Mouse (Mus musculus) midbrain, embryonic 16.5 days (tissue): Measurements from ENCODE around the gene Gm43951. TPM values are rescaled to one million over a fixed set of nuclear protein-coding genes. Genes with fewer than 3 reads are reported as not detected.

Experiments
- ATAC-seq: fragments of 200-750 bp; cut with Nextera tagmentation; 2 replicates; pipeline ENCODE4 v1.8.0; 2017; ENCODE audit warnings: moderate TSS enrichment
- H3K27ac ChIP-seq: fragments of 300-500 bp; sonication (generic); 2 replicates; pipeline ENCODE4 v1.5.1; 2014; ENCODE audit warnings: mild to moderate bottlenecking, low read length, mixed read lengths
- H3K27me3 ChIP-seq: fragments of 300-500 bp; sonication (generic); 2 replicates; pipeline ENCODE4 v1.6.1; 2014; ENCODE audit warnings: low read depth, low read length, mixed read lengths; ENCODE audit not compliant: control insufficient read depth, insufficient read depth
- H3K36me3 ChIP-seq: fragments of 300-500 bp; sonication (generic); 2 replicates; pipeline ENCODE4 v1.6.1; 2014; ENCODE audit warnings: mild to moderate bottlenecking, low read length, moderate library complexity, mixed read lengths; ENCODE audit not compliant: control insufficient read depth, insufficient read depth
- H3K4me1 ChIP-seq: fragments of 300-500 bp; sonication (generic); 2 replicates; pipeline ENCODE4 v1.6.1; 2014; ENCODE audit warnings: mild to moderate bottlenecking, low read length, mixed read lengths; ENCODE audit not compliant: control insufficient read depth, insufficient read depth
- H3K4me2 ChIP-seq: fragments of 300-500 bp; sonication (generic); 2 replicates; pipeline ENCODE4 v1.6.1; 2014; ENCODE audit warnings: mild to moderate bottlenecking, low read length, mixed read lengths
- H3K4me3 ChIP-seq: fragments of 300-500 bp; sonication (generic); 2 replicates; pipeline ENCODE4 v1.5.1; 2014; ENCODE audit warnings: low read depth, mild to moderate bottlenecking, low read length, moderate library complexity, mixed read lengths
- H3K9ac ChIP-seq: fragments of 300-500 bp; sonication (generic); 2 replicates; pipeline ENCODE4 v1.6.1; 2014; ENCODE audit warnings: low read depth, low read length, mixed read lengths
- H3K9me3 ChIP-seq: fragments of 300-500 bp; sonication (generic); replicated peaks from 2 replicates; pipeline ENCODE4 v1.6.1; 2014; ENCODE audit warnings: mild to moderate bottlenecking, low read length, mixed read lengths; ENCODE audit not compliant: control insufficient read depth, poor library complexity, severe bottlenecking
- WGBS: fragments of 180-500 bp; shearing (Covaris S2); extraction: QIAGEN DNeasy Blood & Tissue Kit; methylation state at CpG from one replicate; pipeline ENCODE4 v1.1.7; 2014; 5-methylcytosine and 5-hydroxymethylcytosine counted together
- polyA plus RNA-seq: library from polyadenylated mRNA; unstranded; fragments of >200 nt; fragmentation: Nextera tagmentation; extraction: Ambion mirVana; gene quantifications from 2 replicates; pipeline ENCODE4 v1.2.1, GENCODE M21; 2015

Gene Gm43951
- polyA plus RNA-seq, 1 experiment from 2014 or later, result 1.7 TPM

GRCm38 (mm10) chr11:72155981-72156428, 50.6 kb downstream of the Gm43951 start:
- 0 out of 2 replicates have a peak overlapping the region, but pooled peaks have one; percentile 2 for H3K27ac ChIP-seq
- H3K36me3 ChIP-seq, result peaks cover 23% of the 10 kb centered on the region
- ATAC-seq, result no peak
- no peak overlapping the region for H3K4me3 ChIP-seq
- H3K4me2 ChIP-seq, result no peak overlapping the region
- WGBS, result 71% methylated on average over 4 of the region's 4 CpGs
- H3K27me3 ChIP-seq, result no peaks in the 10 kb centered on the region
- H3K9me3 ChIP-seq, result no peaks in the 10 kb centered on the region
- no peak overlapping the region for H3K9ac ChIP-seq
- H3K4me1 ChIP-seq, result peaks cover 13% of the 10 kb centered on the region

DNA sequence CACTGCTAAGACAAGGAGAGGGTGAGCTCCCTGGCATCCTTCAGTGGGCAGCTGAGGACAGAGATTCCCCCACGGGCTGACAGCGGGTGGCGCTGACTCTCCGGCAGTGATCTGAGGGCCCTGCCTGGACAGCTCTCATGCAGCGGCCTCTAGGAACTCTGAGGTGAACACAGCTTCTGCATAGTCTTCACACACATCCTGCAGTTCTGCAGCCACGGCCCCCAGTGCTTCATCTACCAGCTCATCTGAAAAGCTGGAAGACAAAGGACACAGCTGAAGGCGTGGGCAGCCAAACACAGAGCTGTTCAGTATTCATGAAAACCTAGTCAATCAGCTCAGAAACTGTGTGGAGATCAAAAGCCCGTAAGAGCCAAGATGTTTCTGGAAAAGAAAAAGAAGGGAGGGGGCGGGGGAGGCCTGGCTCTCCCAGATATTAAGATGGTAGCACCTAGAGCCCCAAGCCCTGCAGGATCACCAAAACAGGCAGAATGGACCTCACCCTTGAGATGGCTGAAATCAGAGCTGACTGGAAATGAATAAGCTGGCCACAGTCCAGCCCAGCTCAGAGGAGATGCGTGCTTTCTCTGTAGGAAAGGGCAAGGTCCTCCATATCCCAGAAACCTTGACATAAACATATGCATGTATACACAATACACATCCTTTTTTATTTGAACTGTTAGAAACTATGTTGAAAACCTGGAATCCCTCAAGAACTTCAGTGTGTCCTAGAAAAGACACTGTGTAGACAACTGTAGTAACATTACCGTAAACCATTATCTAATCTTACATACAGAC, 51.3 kb downstream of the Gm43951 start:
- H3K9ac ChIP-seq, result 0 out of 2 replicates have a peak overlapping the region, but pooled peaks have one; percentile 1

More for the DNA sequence above, 51.3 kb downstream of the Gm43951 start:
- ATAC-seq, result no peak
- no peak overlapping the region for H3K4me3 ChIP-seq
- peaks cover 13% of the 10 kb centered on the region for H3K4me1 ChIP-seq
- peak overlapping the region; percentile 66 for H3K27ac ChIP-seq
- no peaks in the 10 kb centered on the region for H3K27me3 ChIP-seq
- 46% methylated on average over 11 of the region's 11 CpGs for WGBS
- H3K36me3 ChIP-seq, result peaks cover 22% of the 10 kb centered on the region
- H3K9me3 ChIP-seq, result no peaks in the 10 kb centered on the region
- H3K4me2 ChIP-seq, result no peak overlapping the region

Other genes starting within 250 kb of the Gm43951 start
- gene Aipl1, start 169.3 kb downstream of the Gm43951 start, polyA plus RNA-seq, result 0.34 and 0.65 TPM in 2 replicates
- 19.4 and 24.5 TPM in 2 replicates for gene Pimreg, start 164.8 kb downstream of the Gm43951 start, polyA plus RNA-seq
- gene Pitpnm3, start 71.1 kb downstream of the Gm43951 start, polyA plus RNA-seq, result 5.4 and 6.1 TPM in 2 replicates
- gene 4933427D14Rik, start 619 bp upstream of the Gm43951 start, polyA plus RNA-seq, result 18.4 and 26.0 TPM in 2 replicates
- 137 and 145 TPM in 2 replicates for gene Txndc17, start 707 bp upstream of the Gm43951 start, polyA plus RNA-seq
- 53.2 and 55.9 TPM in 2 replicates for gene Med31, start 8.8 kb upstream of the Gm43951 start, polyA plus RNA-seq
- 2.5 and 2.6 TPM in 2 replicates for gene Slc13a5, start 60.4 kb upstream of the Gm43951 start, polyA plus RNA-seq
- 1.0 and 2.2 TPM in 2 replicates for gene Xaf1, start 94.8 kb upstream of the Gm43951 start, polyA plus RNA-seq
- gene Fbxo39, start 107.6 kb upstream of the Gm43951 start, polyA plus RNA-seq, result not detected in 2 replicates
- gene Tekt1, start 155.6 kb upstream of the Gm43951 start, polyA plus RNA-seq, result 11.1 and 13.5 TPM in 2 replicates
- gene Smtnl2, start 204.9 kb upstream of the Gm43951 start, polyA plus RNA-seq, result 10.3 and 12.2 TPM in 2 replicates
- gene Ggt6, start 228.7 kb upstream of the Gm43951 start, polyA plus RNA-seq, result not detected in 2 replicates
- 61.1 and 67.6 TPM in 2 replicates for gene Mybbp1a, start 234.5 kb upstream of the Gm43951 start, polyA plus RNA-seq